Mouse (Mus musculus): ENCODE results near the gene Rnf144a.

The Rnf144a gene

DNA sequence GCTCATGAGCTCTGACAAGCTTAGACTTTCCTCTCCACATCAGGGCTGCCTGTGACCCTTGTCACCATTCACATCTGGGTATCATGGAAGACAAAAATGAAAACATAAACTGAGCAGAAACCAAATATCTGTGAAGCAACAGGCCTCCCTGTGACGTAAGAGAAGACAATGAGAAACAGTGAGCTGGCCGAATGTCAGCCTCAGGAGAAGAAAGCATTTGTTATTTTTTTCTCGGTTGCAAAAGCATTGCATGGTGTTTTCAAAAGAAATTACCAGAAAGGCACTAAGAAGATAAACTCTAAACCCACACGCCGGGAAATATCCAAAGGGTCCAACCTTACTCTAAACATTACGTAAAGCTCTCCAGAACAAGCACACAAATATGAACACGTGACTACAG lies 41.3 kb downstream of the Rnf144a start:
- no peak for DNase-seq (ENCODE audit: low spot score in 2 of 2)

DNA sequence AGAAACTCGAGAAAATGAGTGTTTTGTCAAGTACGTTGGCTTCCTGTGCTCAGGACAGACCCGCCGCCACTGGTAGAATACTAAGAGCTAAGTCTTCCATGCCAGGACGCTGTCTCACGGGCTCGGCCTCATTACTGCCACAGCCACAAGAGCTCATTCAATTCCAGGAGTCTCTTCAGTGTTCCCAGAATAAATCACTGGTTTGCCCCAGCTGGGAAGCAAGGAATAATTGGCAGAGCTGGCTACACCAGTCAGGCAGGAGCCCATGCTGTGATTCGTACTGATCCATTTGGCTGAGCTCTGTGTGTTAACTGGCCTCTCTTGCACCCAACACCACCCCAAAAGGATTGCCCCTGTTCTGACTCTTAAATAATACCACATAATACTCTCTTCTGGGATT lies 45.0 kb downstream of the Rnf144a start:
- DNase-seq (ENCODE audit: low spot score in 2 of 2), result no peak

DNA sequence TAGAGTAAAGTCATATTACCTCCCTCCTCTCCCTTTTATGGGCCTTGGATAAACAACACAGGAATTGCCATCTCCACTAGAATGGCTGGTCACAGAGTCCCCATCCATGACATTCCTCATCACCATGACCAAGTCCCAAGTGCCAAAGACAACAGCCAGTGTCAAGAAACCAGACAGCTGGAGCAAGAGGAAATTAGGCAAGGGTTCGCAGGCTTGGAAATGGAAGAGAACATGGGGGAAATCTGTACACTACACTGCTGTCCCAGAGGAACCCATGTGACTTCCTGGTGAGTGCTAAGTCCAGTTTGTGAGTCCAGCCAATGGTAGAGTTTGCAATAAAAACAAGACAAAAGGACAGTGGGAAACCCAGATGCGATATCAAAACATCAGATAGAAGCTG lies 47.7 kb downstream of the Rnf144a start:
- DNase-seq (ENCODE audit: low spot score in 2 of 2), result no peak

DNA sequence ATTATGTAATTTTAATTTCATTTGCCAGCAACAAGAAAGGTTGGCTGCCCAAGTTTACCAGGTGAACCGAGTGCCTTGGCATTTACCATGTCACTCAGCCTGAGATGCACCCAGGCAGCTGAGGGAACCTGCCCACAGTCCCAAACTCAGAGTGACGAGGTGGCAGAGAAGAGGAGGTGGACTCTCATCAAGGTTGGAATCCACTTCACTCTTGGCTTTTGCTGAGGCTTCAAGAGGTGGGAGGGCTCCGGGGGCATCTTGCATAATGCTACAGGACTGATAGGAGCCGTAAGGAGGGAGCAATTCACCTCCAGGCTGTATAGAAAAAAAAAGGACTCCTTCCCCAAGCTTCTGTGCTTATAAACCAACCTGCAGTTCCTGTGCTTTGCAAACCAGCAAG lies 48.7 kb downstream of the Rnf144a start:
- DNase-seq (ENCODE audit: low spot score in 2 of 2), result no peak

DNA sequence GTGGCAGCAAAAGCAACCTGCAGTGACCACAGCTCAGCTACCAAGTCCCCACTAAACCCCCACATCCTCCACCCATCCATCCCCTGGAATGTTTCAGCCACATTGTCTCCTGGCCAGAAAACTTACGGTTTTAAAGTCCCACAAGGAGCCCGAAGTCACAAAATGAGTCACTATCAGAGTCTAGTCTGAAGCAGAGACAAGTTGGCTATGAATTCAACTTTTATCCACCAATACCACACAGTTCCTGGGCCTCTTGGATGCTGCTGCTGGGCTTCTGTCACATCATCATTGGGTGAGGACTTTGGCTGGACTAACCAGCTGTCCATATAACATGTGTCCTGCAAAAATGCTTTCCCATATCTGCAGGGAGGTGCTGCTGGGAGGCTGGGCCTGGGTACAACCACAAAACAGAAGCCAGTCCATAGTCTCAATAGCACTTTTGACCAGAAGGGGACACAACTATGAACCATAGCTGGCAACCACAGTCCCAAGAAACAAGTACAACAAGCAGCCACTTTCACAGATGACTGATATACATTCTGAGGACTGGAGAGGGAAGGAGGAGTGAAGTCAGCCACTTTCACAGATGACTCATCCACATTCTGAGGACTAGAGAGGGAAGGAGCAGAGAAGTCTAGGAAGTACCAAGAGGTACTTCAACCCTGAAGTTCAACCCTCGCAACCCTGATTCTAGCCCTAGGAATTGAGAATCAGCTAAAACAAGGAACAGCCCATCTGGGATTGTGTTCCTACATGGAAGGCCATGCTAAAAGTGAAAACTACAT lies 49.3 kb downstream of the Rnf144a start:
- no peak for DNase-seq (ENCODE audit: low spot score in 2 of 2)

DNA sequence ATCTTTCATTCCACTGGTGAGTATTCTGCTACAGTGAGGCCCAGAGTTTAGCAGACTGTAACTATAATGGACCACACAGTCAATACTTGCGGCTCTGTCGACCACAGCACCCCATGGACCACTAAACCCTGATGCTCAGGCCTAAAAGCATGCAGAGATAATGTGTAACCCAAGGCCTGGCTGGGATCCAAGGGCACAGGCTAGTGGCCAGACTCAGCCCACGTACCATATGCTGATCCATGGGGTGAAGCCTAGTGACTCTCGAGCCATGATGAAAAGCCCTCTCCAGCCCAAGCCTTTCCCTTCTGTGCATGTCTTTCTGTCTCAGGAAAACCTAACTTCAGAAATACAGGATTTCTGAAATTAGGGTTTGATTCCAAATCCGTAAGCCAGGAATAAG lies 50.2 kb downstream of the Rnf144a start:
- no peak for DNase-seq (ENCODE audit: low spot score in 2 of 2)

DNA sequence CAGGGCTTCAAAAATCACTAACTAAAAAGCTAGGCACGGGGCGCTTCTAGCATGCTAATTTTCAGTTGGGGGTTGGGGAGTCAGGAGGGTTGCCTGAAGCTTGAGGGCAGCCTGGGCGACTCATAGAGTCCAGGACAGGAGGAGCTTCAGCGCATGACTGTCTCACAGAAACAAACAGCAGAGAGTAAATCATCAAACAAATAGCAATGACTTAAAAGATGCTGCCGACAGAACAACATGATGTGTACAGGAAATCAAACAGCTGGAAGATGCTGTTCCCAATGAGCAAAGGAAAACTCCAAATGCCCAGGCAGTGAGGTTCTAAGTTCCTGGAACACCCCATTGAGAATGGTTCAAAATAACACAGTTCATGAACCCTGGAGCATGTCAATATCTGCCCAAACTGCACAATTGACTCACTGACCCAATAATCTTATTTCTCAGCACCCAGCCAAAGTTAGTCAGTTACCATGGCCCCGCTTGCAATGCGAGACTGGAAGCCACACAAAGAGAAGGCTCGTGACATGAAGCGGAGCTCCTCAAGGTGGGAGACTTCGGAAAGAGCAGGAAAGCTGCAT lies 54.0 kb downstream of the Rnf144a start:
- no peak for DNase-seq (ENCODE audit: low spot score in 2 of 2)

DNA sequence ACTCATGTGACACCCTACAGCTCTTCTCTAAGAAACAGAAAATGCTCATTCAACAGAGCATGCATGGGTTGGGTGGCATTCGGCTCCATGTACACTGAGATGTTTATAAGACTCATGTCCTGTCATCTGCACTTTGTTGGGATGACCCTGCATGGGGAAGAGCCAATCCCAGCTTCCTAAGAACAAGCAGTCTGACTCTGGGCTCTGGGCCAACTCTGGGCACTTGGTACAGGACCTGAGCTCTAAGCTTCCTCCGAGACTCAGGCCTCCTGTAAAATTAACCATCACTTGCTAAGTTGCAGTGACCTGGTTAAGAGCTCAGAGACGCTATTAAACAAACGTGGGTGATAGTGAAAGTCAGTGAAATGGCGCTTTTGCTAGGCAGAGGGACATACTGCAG lies 55.2 kb downstream of the Rnf144a start:
- no peak for DNase-seq (ENCODE audit: low spot score in 2 of 2)

DNA sequence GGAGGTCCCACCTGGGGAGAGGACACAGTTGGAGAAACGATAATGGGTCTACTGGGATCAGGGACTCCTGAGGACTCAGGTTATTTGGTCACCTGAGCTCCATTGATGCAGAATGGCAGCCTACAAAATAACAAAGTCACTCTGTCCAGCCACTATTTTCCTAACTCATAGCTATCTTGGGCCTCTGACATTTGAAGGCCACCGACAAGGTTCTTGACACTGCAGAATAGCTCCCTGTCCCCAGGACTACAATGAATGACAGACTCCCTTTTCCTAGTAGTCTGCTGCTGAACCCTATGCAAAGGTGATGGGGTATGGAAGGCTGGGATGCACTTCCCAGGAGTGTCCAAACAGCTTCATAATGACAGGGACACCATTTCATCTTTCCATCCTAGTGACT lies 55.8 kb downstream of the Rnf144a start:
- DNase-seq (ENCODE audit: low spot score in 2 of 2), result no peak

DNA sequence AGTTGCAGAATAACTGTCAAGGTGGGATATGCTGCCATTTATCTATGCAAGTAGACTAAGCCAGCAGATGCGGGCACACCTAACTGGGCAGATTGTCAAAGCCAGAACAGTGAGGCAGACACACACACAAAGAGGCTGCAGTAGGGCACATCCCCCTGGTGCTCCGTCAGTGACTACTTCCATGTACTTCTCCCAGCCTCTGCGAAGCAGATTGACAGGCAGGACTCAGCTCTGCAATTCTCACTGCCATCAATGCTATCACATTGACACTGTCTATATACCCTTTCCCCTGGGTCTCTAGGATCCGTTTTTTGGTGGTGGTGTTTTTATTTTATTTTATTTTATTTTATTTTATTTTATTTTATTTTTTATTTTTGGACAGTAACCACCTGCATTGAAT lies 57.8 kb downstream of the Rnf144a start:
- no peak for DNase-seq (ENCODE audit: low spot score in 2 of 2)

DNA sequence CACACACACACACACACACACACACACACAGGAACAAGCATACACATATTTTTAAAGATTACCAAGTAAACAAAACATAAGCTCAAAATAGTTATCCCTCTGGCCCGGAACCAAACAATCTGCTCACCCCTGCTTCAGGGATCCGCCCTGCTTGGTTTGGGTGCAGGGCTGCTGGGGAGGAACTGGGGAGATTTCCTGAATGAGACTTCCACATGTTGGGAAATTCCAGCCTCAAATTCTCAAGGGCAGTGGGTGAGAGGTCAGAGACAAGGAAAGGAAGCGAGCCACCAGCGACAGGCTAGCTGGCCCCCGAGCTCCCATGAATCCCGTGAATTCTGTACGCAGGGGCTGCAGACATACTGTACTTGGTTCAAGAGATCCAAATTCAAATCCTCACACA lies 58.9 kb downstream of the Rnf144a start:
- DNase-seq (ENCODE audit: low spot score in 2 of 2), result no peak

DNA sequence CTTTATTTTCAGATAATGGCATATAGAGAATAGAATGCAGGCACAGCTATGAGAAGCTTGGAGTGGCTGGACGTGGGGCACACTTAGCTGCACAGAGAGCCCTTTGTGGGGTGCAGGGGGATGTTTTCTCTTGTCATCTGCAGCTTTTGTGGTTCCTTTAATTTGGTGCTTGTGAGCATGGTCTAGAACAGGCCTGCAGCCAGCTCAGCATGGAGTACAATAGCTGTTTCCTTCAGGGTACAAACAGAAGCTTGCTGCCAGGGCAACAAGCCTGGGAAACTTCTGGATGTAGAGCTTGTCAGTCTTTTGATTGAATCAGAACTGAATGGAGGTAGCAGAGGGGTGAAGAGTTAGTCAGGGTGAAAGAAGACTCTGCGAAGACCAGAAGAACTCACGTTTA lies 63.7 kb downstream of the Rnf144a start:
- DNase-seq (ENCODE audit: low spot score in 2 of 2), result no peak

DNA sequence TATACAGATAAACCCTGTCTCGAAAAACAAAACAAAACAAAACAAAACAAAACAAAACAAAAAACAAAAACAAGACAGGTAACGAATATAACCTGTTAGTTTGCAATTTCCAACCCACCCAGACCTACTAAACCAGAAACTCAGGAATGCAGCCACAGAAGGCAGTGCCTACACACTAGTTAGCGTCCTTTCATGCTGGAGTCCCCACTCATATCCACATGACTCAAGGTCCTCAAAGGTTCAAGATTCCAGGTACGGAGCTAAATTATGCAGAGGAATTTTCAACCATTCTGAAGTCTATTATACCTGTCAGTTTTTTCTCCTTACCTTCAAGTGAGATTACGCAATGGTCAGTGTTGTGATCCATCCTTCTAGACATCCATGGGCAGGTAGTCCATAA lies 70.6 kb downstream of the Rnf144a start:
- no peak for DNase-seq (ENCODE audit: low spot score in 2 of 2)

DNA sequence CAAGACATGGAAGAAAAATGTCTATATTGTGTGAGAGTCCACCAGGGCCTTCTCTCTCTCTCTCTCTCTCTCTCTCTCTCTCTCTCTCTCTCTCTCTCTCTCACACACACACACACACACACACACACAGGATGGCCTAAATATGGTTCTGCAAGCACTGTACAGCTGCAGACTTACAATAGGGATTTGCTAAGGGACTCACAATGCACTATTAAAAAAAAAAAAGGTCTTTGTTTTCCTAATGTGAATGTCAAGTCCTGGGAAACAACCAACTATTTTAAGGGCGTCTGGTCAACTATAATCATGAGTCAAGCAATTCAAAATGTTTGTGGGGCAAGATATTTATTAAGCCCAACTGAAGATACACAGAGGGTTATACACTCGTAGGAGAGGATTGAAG lies 71.9 kb downstream of the Rnf144a start:
- no peak for DNase-seq (ENCODE audit: low spot score in 2 of 2)

DNA sequence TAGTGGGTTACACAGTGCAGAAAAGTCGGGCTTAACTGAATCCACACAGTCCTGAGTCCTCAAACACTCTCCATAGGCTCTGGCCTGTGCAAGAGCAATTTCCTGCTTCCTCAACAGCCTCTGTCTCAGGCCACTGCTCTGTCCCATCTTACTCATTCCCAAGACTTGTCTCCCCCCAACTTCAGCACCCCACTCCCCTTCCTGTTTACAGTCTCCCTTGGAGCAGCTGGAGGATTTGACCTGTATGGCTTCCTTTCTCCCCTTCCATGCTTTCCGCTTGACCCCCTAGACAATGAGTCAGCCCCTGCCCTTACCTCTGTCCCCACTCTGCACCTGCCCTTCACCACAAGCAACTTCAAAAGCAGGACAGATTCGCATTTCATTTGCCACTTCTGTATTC lies 72.4 kb downstream of the Rnf144a start:
- DNase-seq (ENCODE audit: low spot score in 2 of 2), result no peak

DNA sequence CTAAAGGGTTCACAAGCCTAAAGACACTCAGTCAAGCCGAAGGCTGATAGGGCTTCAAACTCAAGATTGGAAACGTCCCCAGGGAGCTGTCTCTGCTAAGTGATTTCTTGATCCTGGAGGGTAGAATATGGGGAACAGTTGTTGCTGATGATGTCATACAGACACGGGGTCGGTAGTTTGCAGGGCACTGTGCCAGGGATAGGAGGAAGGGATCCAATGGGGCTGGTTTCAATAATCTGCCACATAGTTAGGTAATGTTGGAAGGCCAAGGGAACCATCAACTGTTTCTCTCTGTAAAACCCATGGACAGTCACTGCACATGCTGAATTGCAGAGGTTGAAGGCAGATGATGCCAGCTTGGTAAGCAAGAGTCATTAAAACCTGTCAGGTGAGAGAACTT lies 73.0 kb downstream of the Rnf144a start:
- no peak for DNase-seq (ENCODE audit: low spot score in 2 of 2)

DNA sequence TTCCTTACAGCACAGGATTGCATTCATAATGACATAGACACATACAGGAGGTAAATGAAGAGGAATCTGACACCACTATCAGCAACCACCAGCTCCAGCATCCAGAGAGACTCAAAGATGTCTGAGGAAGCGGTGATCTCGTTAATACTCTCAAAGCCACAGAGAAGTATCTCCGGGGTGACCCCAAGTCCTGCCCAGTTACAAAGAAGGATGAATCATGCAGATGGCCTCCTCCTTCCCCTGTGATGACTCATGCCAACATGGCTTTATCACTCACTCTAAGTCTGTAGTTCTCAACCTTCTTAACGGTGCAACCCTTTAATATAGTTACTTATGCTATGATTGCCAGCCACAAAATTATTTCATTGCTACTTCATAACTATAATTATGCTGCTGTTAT lies 74.4 kb downstream of the Rnf144a start:
- DNase-seq (ENCODE audit: low spot score in 2 of 2), result no peak

DNA sequence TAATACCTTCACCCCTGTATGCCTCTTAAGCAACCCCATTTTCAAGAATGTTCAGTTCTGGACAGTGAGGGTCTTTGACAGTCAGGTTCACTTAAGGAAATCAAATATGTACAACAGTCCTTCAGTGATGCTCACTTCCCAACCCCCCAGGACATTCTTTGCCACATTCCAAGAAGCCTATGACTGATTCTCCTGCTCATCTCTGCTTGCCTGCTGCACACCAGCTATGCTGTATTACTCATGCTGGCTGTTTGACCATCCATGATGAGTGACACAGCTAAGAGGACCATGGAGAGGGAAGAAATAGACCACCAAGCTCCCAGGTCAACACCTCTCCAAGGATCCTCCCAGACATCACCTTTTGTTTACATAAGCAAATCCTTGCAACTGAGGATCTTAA lies 75.2 kb downstream of the Rnf144a start:
- no peak for DNase-seq (ENCODE audit: low spot score in 2 of 2)

DNA sequence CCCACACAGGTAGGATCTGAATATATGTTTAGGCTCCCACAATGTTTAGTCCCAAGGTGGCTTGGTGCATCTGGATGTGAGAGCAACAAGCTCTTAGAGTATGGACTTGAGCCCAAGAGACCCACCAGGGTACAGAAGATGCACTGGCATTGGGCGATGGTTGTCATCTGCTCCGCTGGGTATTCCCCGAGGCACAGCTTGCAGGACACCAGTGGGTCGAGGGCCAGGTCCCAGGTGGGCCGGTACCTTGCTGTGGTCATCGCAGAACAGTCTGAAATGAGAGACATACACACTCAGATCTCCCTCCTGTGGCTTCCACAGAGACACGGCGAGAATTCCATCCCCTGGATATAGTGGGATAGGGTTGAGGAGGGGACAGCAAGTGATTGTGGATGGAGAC lies 75.9 kb downstream of the Rnf144a start:
- DNase-seq (ENCODE audit: low spot score in 2 of 2), result no peak

DNA sequence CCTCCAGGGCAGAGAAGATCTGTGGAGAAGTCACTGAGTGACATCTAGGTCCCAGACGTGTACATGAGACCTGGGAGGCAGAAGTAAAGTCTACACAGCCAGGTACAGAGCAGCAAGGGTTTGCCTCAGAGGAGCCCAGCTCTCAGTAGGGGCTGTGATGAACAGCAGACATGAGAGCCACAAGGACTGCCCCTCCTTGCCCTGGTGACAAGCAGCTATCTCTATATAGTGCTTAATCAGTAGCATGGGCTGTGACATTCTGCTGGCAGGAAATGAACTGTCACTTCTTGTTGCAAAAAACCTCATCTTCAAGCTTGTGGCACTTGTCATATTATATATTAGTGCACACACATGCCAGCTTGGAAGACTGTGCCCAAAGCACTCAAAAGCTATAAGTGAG lies 81.4 kb downstream of the Rnf144a start:
- DNase-seq (ENCODE audit: low spot score in 2 of 2), result no peak

DNA sequence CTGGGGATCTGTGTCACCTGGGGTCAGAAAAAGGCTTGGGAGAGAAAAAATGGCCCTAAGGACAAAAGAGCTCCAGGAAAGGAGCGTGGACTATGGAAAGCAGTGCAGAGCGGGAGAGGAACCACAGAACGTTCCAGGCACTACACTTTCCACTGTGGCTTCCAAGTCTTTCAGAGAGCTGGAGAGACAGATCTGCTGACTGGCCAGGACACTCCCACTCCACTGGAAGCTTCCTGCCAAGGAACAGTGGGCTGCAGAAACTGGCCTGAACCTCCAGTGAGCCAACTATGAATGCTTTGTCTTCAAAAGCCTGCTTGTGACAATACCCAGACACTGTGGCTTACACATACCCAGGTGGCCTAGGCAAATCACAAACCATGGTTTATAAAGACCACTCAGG lies 84.0 kb downstream of the Rnf144a start:
- DNase-seq (ENCODE audit: low spot score in 2 of 2), result no peak

DNA sequence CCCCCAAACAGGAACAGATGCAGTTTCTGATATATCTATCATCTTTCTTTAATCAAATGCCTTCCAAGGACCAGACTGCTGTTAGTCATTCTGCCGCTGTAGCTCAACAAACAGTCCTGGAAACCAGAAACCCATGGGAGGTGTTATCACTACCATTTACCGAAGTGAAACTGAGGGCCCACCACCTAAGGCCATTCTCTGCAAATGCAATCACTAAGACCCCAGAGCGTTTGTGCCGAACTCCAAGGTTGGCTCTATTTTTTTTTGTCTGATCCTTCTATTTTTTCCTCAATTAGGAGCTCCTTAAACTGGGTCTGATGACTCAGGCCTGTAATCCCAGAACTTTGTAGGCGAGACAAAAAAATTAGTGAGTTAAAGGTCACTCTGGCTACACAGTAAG lies 85.3 kb downstream of the Rnf144a start:
- DNase-seq (ENCODE audit: low spot score in 2 of 2), result no peak

DNA sequence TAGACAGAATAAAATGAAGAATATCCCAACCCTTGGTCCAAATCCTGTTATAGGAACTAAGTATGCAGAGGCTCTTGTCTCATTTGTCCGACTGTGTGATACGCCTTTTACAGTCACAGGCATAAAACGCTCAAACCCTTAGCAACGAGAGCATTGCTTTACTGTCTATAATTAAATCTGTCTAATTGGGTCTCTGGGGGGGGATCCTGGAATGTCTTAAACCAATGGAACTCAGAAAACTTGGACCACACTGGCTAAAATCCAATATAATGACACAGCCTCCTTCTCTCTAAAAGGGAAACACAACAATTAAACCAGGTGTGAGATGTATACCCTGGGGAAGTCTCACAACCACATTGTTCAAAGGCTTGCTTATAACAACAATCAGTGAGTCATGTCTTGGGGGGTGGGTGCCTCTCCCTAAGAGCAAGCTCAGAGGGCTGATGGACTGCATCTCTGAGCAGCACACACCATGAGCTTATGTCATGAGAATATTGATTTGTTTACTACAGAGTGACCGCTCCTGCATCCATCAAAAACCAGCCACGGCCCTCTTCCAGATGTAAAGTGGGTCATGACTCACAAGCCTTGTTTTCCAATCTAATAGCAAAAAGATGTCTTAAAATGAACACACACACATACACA lies 85.9 kb downstream of the Rnf144a start:
- DNase-seq (ENCODE audit: low spot score in 2 of 2), result no peak
